Mouse (Mus musculus): ENCODE results near the gene Tbl3.
"Not testable (repeated sequence)": the region's sequence is repeated elsewhere in the genome, so short reads cannot be mapped to it uniquely, and the experiment has no call there.

Tbl3 gene

DNA sequence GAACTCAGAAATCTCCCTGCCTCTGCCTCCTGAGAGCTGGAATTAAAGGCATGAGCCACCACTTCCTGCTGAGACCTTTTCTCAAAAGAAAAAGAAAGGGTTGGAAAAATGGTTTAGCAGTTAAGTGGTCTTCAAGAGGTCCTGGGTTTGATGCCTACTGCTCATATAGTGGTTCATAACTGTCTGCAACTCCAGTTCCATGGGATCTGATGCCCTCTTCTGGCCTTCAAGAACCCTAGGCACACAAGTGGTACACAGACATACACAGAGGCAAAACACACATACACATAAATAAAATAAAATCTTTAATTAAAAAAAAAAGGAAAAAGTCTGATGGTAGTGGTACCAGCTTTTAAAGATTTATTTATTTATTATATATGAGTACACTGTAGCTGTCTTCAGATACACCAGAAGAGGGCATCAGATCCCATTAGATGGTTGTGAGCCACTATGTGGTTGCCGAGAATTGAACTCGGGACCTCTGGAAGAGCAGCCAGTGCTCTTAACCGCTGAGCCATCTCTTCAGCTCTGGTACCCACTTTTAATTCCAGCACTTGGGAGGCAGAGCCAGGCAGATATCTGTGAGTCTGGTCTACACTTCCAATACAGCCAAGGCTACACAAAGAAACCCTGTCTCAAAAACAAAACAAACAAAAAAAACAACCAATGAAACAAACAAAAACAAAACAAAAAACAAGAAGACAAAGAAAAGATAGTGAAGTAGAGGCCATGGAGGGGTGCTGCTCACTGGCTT lies 18.4 kb upstream of the Tbl3 start:
- DNase-seq: no peak

DNA sequence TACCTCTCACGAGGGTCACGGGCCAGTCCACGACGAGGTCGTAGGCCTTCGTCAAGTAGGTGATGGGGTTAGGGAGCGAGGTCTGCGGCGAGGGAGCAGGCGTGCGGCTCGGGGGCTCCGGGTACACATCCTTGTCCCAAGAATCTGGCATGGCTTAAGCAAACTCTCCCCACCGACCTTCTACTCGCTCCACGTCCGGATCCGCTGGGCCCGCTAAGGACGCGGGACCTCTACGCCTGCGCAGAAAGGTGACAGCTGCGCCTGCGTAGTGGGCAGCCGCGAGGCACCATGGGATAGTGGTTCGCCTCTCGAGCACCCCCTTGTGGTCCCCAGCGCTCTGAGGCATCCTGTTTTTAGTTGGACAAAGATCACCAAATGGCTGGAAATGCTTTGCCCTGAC lies 16.7 kb upstream of the Tbl3 start, which contains the start of gene Ndufb10:
Gene Ndufb10, minus strand, starts transcription at position 295 of the 400 bp plus-strand sequence.
- DNase-seq: peak; percentile 85 to 87

DNA sequence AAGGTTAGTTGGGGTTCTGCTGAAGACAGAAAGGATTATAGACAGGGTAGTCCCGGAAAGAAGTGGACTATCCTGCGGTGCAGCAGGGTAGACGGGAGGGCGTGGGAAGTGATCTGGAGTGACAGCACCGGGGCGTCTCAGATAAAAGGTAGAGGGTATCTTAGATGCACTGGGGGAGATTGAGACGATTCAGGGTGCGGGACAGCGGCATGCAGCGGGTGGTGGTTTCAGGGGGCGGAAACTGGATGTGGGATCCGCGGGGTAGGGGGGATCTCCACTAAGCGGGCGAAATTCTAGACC lies 16.4 kb upstream of the Tbl3 start:
- DNase-seq: no peak

DNA sequence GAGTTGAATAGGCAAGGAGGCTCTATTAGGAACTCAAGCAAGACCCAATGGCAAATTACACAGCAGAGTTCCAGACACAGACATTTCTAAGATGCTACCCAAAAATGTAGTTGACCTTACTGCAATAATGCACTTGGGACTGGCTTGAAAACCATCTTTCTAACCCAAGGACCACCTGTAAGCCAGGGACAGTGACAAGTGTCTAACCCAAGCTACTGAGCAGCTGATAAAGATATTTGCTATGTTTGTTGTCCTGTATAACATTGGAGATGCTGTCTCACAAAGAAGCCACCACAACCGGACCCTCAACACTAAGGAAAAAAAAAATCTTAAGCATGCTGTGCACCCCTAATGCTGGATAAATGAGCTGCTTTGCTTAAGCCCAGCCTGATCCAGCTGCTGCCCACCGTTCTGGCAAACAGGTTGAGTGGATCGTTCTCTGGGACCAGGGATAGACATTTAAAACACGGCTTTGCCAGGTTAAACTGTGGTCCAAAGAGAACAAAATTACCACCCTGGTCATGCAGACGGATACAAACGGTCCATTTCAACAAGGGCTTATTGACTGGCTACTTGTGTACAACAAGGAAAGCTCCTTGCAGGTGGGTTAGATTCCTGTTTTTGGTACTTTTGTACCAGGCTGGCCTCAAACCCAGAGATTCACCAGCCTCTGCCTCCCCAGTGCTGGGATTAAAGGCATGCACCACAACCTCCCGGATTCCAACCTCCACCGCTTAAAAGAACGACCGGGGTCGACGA lies 15.8 kb upstream of the Tbl3 start:
- no peak for DNase-seq

DNA sequence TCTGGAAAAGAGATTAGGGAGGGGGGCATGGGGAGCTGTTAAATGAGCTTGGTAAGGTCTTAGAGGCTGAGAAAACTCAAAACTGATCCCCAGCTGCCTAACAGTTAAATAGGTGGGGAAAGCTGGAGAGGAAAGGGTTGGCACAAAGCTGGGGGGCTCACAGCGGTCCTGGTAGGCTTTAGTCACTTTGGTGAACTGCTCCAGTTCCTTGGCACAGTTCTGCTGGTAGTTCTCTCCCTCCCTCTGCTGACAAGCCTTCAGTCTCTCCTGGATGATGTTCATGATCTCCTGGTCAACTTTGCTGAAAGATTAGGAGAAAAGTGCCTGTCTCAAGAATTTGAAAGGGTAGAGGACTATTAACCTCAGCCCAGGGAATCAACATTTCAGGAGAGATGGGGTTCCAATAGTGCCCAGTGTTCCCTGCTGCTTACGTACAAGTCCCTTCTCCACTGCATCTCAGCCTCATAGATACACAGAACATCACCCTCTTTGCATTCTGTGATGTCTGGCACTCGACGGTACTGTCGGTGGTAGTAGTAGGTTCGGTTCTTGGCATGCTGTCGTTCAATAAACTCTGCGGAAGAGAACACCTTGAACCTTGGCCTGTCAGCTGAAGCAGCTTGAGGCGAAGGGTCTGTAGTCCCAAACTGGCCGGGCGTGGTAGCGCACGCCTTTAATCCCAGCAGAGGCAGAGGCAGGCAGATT lies 14.9 kb upstream of the Tbl3 start:
- no peak for DNase-seq

DNA sequence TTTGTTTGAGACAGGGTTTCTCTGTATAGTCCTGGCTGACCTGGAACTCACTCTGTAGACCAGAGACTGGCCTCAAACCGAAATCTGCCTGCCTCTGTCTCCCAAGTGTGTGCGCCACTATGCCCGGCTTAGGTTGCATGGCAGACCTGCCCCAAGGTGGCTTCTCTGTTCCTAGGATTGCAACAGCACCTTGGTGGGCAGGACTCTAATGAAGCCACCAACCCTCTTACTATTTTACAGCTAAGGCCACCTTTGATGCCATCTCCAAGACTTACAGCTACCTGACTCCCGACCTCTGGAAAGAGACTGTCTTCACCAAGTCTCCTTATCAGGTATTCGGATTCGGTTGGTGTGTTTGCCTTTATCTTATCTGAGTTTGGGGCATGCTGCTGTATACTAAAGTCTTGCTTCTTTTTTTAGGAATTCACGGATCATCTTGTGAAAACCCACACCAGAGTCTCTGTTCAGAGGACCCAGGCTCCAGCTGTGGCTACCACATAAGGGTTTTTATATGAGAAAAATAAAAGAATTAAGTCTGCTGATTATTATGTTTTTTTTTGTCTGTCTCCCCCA lies 14.0 kb upstream of the Tbl3 start:
- DNase-seq: not testable (repeated sequence)

DNA sequence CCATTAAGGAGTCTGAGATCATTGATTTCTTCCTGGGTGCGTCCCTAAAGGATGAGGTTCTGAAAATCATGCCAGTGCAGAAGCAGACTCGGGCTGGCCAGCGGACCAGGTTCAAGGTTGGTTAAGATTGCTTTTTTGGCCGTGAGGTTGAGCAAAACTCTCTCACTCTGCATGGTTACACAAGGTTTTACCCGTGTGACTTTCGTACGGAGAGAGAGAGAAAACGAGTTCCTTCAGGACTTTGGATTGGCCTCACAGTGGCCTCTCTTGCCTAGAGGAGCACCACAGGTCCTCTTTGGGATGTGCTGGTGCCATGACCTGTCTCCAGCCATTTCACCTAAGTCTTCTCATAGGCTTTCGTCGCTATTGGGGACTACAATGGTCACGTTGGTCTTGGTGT lies 13.2 kb upstream of the Tbl3 start:
- DNase-seq: not testable (repeated sequence)

DNA sequence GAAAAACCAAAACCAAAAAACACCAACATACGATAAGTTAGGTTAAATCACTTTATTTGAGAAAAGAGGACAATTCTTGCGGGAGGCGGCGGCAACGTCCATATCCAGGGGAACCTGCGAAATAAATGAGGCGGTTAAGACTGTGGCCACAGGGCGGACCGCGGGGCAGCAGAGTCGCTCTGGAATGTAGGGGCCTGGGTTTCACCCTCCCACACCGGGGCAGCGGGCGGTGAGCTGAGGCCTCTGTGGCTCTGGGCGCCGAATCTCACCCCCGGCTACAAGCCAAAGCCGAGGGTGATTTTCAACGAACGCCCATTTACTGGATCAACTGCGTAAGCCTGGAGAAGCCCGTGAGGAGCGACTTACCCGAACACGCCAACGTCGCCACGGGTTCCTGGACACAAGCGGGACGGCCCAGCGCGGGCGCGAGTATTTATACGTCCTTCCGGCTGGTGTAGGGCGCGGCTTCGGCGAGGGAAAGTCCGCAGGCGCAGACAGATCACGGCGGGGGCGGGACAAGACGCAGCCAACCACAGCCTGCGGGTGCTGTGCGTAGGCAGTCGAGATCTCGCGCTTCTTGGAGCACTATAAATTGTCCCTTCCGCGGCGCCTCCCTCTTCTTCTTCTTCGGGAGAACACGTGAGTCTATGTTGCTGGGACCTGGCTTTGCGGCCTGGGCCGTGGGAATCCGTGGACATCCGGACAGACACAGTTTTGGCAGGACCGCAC lies 12.2 kb upstream of the Tbl3 start:
- DNase-seq: peak; percentile 96 to 97

DNA sequence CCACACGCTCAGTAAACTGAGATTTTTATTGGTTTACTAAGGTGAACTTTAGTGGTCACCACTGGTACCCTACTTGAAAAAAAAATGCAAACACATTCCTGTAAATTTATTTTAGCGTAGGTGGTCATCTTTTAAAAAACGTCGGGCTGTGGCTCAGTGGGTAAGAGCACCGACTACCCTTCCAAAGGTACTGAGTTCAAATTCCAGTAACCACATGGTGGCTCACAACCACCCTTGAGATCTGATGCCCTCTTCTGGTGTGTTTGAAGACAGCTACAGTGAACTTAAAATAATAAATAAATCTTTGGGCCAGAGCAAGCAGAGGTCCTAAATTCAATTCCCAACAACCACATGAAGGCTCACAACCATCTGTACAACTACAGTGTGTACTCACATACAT lies 11.5 kb upstream of the Tbl3 start:
- DNase-seq: not testable (repeated sequence)

DNA sequence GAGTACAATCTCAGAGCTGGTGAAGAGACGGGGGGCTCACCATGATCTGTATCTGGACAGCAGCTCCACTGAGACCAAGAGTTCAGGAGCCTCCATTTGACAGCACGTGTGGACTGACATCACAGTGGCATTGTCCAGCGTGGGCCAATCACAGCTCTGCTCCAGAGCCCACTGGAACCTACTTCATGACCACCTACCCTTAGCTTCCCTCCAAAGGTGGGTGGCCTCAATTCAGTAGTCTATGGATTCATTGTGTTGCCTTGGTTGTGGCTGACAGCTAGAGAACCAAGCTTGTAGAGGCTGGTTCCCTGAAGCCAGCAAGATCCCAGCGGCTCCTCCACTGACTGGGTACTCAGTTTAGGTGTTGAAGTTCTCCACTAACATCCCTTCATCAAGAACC lies 10.5 kb upstream of the Tbl3 start, which contains the start of the genes Rnf151 and Rps2:
Gene Rnf151, minus strand, starts transcription at position 121 of the 400 bp plus-strand sequence.
Gene Rps2, plus strand, starts transcription at position 174 of the 400 bp plus-strand sequence.
- no peak for DNase-seq

DNA sequence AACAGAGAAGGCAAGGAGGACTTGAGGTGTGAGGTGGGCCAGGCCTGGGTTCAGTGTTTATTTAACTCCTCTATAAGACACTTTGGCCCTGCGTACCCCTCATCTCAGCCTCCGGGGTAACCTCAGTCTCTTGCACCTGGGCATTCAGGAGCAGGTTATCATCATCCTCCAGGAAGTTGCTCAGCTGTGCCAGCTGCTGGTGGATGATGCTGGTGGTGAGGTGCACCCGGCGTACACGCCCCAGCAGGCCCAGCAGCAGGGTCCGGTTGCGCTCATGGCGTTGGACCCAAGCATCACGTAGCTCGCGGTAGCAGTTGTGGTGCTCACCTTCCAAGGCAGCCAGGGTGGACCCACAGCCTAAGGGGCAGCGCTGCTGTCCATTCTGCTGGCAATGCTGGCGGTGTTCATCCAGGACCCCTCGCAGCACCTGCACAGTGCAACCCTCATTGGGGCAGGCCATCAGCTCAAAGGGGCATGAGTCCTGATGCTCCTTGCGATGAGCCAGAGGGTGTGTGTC lies 8.8 kb upstream of the Tbl3 start:
- no peak for DNase-seq

DNA sequence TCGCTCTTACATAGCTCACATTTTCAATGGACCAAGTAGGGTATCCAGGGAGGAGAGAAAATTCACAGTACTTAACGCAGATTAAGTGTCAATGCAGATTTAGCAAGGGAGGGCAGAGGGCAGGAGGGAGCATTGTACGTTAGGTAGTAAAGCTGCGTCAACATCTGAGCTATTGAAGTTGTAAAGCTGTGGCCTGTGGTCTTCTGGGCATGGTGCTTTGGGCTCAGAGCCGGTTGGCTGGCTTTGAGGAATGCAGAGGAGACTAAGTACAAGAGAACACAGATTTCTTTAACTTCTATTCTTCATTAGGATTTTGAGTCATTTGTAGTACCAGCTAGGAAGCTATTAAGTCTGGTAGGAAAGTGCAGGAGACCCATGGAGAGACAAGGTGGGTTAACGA lies 8.1 kb upstream of the Tbl3 start:
- no peak for DNase-seq

DNA sequence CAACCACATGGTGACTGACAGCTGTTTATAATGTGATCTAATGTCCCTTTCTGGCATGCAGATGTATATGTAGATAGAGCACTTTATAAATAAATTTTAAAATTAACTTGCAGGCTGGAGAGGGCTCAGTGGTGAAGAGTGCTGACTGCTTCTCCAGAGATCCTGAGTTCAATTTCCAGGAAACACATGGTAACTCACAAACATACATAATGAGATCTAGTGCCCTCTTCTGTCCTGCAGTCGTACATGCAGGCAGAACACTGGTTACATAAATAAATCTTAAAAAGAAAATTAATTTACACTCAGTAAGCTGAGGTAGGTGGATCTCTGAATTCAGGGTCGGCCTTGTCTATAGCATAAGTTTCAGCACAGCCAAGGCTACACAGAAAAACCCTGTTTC lies 1.2 kb upstream of the Tbl3 start:
- DNase-seq: no peak

DNA sequence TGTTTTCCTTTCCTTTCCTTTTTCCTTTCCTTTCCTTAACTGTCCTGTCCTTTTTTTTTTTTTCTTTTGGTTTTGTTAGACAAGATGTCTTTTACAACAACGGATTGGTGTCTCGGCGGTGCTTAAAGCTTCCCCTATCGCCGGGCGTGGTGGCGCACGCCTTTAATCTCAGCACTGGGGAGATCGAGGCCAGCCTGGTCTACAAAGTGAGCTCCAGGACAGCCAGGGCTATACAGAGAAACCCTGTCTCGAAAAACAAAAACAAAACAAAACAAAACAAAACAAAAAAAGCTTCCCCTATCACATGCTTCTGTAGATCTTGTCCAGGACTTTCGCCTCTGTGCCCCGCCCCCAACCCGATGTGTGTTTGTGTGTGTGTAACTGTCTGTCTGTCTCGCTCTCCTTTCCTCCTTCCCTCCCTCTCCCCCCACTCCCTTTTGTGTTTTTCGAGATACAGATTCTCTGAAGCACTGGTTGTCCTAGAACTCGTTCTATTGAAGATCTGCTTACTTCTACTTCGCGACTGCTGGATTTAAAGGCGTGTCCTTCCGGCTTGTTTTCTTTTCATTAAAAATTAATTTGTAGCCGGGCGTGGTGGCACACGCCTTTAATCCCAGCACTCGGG lies 453 bp upstream of the Tbl3 start:
- DNase-seq: no peak

DNA sequence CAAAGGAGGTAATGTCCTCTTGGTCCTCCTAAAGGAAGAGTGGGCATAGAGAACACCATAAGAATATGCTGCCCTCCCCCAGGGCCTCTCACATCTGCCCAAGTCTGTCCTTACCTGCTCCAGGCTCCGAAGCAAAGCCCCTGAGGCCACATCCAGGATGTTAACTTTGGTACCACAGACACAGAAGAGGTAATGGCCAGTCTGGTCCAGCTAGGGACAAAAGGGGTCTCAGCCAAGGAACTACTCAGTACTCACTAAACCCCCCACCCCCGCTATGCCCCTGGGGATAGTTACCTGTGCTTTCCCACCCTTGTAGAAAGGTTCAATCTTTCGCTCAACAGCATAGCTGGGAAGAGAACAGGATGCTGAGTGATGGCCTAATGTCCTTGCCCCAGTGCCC lies 1.6 kb downstream of the Tbl3 start:
- no peak for DNase-seq

DNA sequence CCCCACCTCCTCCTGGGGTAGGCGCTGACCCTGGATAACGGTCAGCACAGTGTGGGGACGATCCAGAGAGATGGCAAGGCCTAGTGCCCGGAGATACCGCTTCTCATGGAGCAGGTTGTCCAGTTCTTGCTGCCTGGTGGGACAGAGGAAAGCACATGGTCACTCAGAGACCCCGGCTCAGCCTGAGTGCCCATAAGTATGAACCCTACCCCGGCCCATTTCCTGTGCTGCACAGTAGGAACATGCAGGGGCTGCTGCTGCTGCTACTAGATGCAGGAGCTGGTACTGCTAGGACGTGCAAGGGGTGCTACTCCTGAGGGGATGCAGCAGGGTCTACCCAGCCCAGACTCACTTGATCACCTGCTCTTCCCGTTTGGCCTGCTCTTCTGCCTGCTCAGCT lies 6.2 kb downstream of the Tbl3 start:
- DNase-seq: no peak

DNA sequence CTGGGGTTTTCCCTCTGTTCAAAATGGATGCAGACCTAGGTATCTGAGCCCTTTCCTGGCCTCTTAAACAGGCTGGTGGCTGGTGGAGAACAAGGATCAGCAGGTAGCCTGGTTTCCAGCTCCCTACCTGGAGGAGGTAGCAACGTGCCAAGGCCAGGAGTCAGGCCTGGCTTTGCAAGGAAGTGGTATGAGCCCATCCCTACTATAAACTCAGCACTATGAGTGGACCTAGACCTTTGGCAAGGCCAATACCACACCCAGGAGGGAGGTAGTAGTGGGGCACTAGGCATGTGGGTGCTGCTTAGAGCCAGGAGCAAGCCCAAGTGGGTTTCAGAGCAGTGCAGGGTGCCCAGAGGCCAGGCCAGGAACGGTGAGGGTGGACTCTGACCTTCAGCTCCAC lies 8.0 kb downstream of the Tbl3 start:
- DNase-seq: peak in 1 of 2 experiments; percentile 3

DNA sequence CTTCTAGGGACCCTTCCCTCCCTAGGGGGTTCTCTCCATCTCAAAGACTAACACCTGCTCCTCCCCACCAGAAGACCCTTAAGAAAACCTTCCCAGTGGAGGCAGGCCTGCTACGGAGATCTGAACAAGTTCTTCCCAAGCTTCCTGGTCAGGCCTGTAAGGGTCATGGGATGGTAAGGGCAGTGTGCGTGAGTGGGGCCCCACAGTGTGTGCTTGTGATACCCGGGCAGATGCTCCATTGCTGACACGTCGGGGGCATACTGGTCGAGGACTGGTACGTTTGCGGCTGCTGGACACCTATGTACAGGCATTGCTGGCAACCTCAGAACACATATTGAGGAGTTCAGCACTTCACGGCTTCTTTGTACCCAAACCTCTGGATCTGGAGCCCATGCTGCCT lies 8.7 kb downstream of the Tbl3 start:
- DNase-seq: peak in 1 of 2 experiments; percentile 2

DNA sequence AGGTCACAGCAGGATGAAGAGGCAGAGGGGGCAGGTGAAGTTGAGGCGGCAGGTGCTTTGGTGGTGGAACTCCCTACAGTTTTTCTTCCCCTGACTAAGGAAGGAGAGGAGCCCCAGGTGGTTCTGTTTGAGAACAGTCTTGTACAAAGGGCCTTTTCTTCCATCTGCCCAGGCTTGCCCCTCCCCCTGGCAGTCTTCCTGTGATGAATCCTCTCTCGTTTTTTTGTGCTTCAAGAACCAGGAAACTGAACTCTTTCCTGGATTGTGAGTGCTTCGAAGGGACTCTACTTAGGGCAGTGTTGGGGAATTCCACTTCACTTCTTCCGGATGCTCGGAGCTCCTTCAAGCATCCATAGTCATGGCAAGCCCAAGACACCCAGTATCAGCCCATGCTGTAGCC lies 9.5 kb downstream of the Tbl3 start:
- DNase-seq: peak in 1 of 2 experiments; percentile 23

DNA sequence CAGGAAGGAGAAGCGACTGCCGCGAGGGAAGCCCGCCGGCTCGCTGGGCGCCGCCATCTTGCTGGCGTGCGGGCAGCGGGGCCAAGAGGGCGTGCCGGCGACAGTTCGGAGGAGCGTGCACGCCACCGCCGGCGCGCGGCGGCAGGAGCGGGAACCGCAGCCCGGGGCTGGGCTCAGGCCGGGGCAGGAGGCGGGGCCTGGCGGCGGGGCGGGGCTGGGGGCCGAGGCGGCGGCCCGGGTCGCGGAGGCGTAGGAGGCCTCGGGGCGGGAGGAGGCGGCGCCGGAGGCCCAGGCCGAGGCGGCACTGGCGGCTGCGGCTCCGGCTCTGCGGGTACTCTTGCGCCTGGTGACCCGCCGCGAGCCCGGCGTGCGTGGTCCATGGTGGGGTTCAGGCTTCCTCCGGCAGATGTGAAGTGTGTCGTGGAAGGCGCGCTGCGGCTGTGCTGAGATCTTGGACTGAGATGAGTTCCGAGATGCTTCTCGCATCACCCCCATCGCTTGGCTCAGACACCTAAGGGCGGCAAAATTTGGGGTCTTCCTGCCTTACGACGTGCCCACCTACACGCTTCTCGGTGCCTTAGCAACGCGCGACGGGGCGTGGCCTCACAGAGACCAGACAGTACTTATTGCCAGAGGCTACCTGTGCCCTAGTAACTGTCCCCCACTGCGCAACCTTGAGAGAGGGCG lies 11.3 kb downstream of the Tbl3 start, which contains the start of the genes Gfer and Noxo1:
Gene Gfer, minus strand, starts transcription at position 146 of the 687 bp plus-strand sequence.
Gene Noxo1, plus strand, starts transcription at position 224 of the 687 bp plus-strand sequence.
- DNase-seq: peak; percentile 75 to 77

Data from thymus, adult 18-20 months (tissue).